Mouse (Mus musculus) midbrain, embryonic 15.5 days (tissue): ENCODE measurements around the gene Gm266. TPM values are rescaled to one million over a fixed set of nuclear protein-coding genes. Genes with fewer than 3 reads are reported as not detected.

Source experiments
- ATAC-seq: fragments of 200-750 bp; cut with Nextera tagmentation; replicated peaks from 2 replicates; pipeline ENCODE4 v1.8.0; 2017; ENCODE audit warnings: moderate TSS enrichment
- H3K27ac ChIP-seq: fragments of 300-500 bp; sonication (generic); 2 replicates; pipeline ENCODE4 v1.5.1; 2015; ENCODE audit warnings: mild to moderate bottlenecking, inconsistent platforms
- H3K27me3 ChIP-seq: fragments of 300-500 bp; sonication (generic); replicated peaks from 2 replicates; pipeline ENCODE4 v1.6.1; 2015; ENCODE audit warnings: inconsistent platforms
- H3K36me3 ChIP-seq: fragments of 300-500 bp; sonication (generic); replicated peaks from 2 replicates; pipeline ENCODE4 v1.6.1; 2015; ENCODE audit warnings: inconsistent platforms
- H3K4me1 ChIP-seq: fragments of 300-500 bp; sonication (generic); 2 replicates; pipeline ENCODE4 v1.6.1; 2015; ENCODE audit warnings: inconsistent platforms
- H3K4me2 ChIP-seq: fragments of 300-500 bp; sonication (generic); 2 replicates; pipeline ENCODE4 v1.6.1; 2015; ENCODE audit warnings: inconsistent platforms, mild to moderate bottlenecking, moderate library complexity
- H3K4me3 ChIP-seq: fragments of 300-500 bp; sonication (generic); 2 replicates; pipeline ENCODE4 v1.5.1; 2015; ENCODE audit warnings: mild to moderate bottlenecking, inconsistent platforms
- H3K9ac ChIP-seq: fragments of 300-500 bp; sonication (generic); 2 replicates; pipeline ENCODE4 v1.6.1; 2015; ENCODE audit warnings: mild to moderate bottlenecking, inconsistent platforms
- H3K9me3 ChIP-seq: fragments of 300-500 bp; sonication (generic); 2 replicates; pipeline ENCODE4 v1.6.1; 2016; ENCODE audit warnings: inconsistent platforms
- WGBS: fragments of 180-500 bp; shearing (Covaris S2); methylation state at CpG from one replicate; pipeline ENCODE4 v1.1.7; 2015; ENCODE audit warnings: mixed read lengths; 5-methylcytosine and 5-hydroxymethylcytosine counted together
- polyA plus RNA-seq: library from polyadenylated mRNA; unstranded; fragments of >200 nt; fragmentation: Nextera tagmentation; extraction: Ambion mirVana; gene quantifications from 2 replicates; pipeline ENCODE4 v1.2.1, GENCODE M21; 2015

The Gm266 gene
- polyA plus RNA-seq, 1 experiment from 2014 or later, result 1.6 TPM

GRCm38 (mm10) chr12:111471119-111471518, 14.5 kb downstream of the Gm266 start:
- ATAC-seq, result no peak
- Histone ChIP-seq H3K4me1 (no peaks in the 10 kb centered on the region), H3K9ac (no peak overlapping the region), H3K4me3 (no peak overlapping the region), H3K9me3 (no peaks in the 10 kb centered on the region), H3K27ac (no peak overlapping the region), H3K36me3 (no peaks in the 10 kb centered on the region), H3K4me2 (no peak overlapping the region), H3K27me3 (no peaks in the 10 kb centered on the region)
- WGBS, result 58% methylated on average over 1 of the region's 1 CpGs

GRCm38 (mm10) chr12:111469507-111469906, 16.1 kb downstream of the Gm266 start:
- Histone ChIP-seq H3K9me3 (no peaks in the 10 kb centered on the region), H3K27me3 (no peaks in the 10 kb centered on the region), H3K4me2 (no peak overlapping the region), H3K4me1 (no peaks in the 10 kb centered on the region), H3K27ac (no peak overlapping the region), H3K9ac (no peak overlapping the region), H3K36me3 (no peaks in the 10 kb centered on the region), H3K4me3 (no peak overlapping the region)
- ATAC-seq, result no peak
- 7% methylated on average over 8 of the region's 8 CpGs for WGBS

- no peak for ATAC-seq
- Histone ChIP-seq H3K4me3 (no peak overlapping the region), H3K36me3 (no peaks in the 10 kb centered on the region), H3K9me3 (no peaks in the 10 kb centered on the region), H3K9ac (no peak overlapping the region), H3K27ac (no peak overlapping the region), H3K27me3 (no peaks in the 10 kb centered on the region), H3K4me1 (no peaks in the 10 kb centered on the region), H3K4me2 (no peak overlapping the region)
- 55% methylated on average over 7 of the region's 7 CpGs for WGBS
These were observed 17.4 kb downstream of the Gm266 start for GRCm38 (mm10) chr12:111468206-111468605.

- Histone ChIP-seq H3K36me3 (no peaks in the 10 kb centered on the region), H3K4me1 (no peaks in the 10 kb centered on the region), H3K9me3 (no peaks in the 10 kb centered on the region), H3K4me2 (no peak overlapping the region), H3K27me3 (no peaks in the 10 kb centered on the region), H3K27ac (no peak overlapping the region), H3K9ac (no peak overlapping the region), H3K4me3 (no peak overlapping the region)
- WGBS, result 97% methylated on average over 3 of the region's 3 CpGs
- ATAC-seq, result no peak
These were observed 19.3 kb downstream of the Gm266 start for GRCm38 (mm10) chr12:111466369-111466768.

GRCm38 (mm10) chr12:111463570-111463969, 22.1 kb downstream of the Gm266 start:
- Histone ChIP-seq H3K9ac (no peak overlapping the region), H3K27ac (no peak overlapping the region), H3K9me3 (no peaks in the 10 kb centered on the region), H3K4me2 (no peak overlapping the region), H3K4me3 (no peak overlapping the region), H3K36me3 (no peaks in the 10 kb centered on the region), H3K4me1 (no peaks in the 10 kb centered on the region), H3K27me3 (no peaks in the 10 kb centered on the region)
- WGBS, result 80% methylated on average over 7 of the region's 7 CpGs
- no peak for ATAC-seq

- no peak for ATAC-seq
- Histone ChIP-seq H3K36me3 (no peaks in the 10 kb centered on the region), H3K9me3 (no peaks in the 10 kb centered on the region), H3K27ac (no peak overlapping the region), H3K27me3 (no peaks in the 10 kb centered on the region), H3K4me2 (no peak overlapping the region), H3K4me3 (no peak overlapping the region), H3K4me1 (no peaks in the 10 kb centered on the region), H3K9ac (no peak overlapping the region)
- WGBS, result 81% methylated on average over 1 of the region's 1 CpGs
These were observed 27.9 kb downstream of the Gm266 start for GRCm38 (mm10) chr12:111457742-111458141.

GRCm38 (mm10) chr12:111455860-111456259, 29.8 kb downstream of the Gm266 start:
- H3K27me3 ChIP-seq, result peaks cover 12% of the 10 kb centered on the region; the same call in 1 of the 2 replicates
- no peaks in the 10 kb centered on the region for H3K9me3 ChIP-seq
- H3K4me2 ChIP-seq, result no peak overlapping the region
- H3K4me3 ChIP-seq, result no peak overlapping the region
- 54% methylated on average over 8 of the region's 8 CpGs for WGBS
- H3K4me1 ChIP-seq, result no peaks in the 10 kb centered on the region
- ATAC-seq, result no peak
- H3K9ac ChIP-seq, result no peak overlapping the region
- H3K36me3 ChIP-seq, result no peaks in the 10 kb centered on the region
- H3K27ac ChIP-seq, result no peak overlapping the region

GRCm38 (mm10) chr12:111455311-111455846, 30.2 kb downstream of the Gm266 start:
- Histone ChIP-seq H3K4me1 (no peaks in the 10 kb centered on the region), H3K36me3 (no peaks in the 10 kb centered on the region), H3K27me3 (peaks cover 16% of the 10 kb centered on the region; the same call in 1 of the 2 replicates), H3K9ac (no peak overlapping the region), H3K4me3 (no peak overlapping the region), H3K9me3 (no peaks in the 10 kb centered on the region), H3K27ac (no peak overlapping the region), H3K4me2 (no peak overlapping the region)
- no peak for ATAC-seq
- 70% methylated on average over 12 of the region's 12 CpGs for WGBS

- Histone ChIP-seq H3K4me3 (no peak overlapping the region), H3K4me2 (no peak overlapping the region), H3K27me3 (peaks cover 22% of the 10 kb centered on the region), H3K36me3 (no peaks in the 10 kb centered on the region), H3K9me3 (no peaks in the 10 kb centered on the region), H3K4me1 (no peaks in the 10 kb centered on the region), H3K9ac (no peak overlapping the region), H3K27ac (no peak overlapping the region)
- WGBS, result 61% methylated on average over 10 of the region's 10 CpGs
- ATAC-seq, result no peak
These were observed 30.9 kb downstream of the Gm266 start for GRCm38 (mm10) chr12:111454543-111455280.

- no peaks in the 10 kb centered on the region for H3K36me3 ChIP-seq
- 37% methylated on average over 4 of the region's 4 CpGs for WGBS
- H3K4me3 ChIP-seq, result no peak overlapping the region
- peaks cover 28% of the 10 kb centered on the region for H3K27me3 ChIP-seq
- H3K9me3 ChIP-seq, result no peaks in the 10 kb centered on the region
- H3K4me1 ChIP-seq, result no peaks in the 10 kb centered on the region
- H3K4me2 ChIP-seq, result no peak overlapping the region
- H3K9ac ChIP-seq, result no peak overlapping the region
- no peak for ATAC-seq
- no peak overlapping the region for H3K27ac ChIP-seq
These were observed 31.6 kb downstream of the Gm266 start for GRCm38 (mm10) chr12:111454021-111454420.

- no peak overlapping the region for H3K27ac ChIP-seq
- no peak overlapping the region for H3K4me2 ChIP-seq
- H3K9ac ChIP-seq, result no peak overlapping the region
- no peaks in the 10 kb centered on the region for H3K4me1 ChIP-seq
- no peaks in the 10 kb centered on the region for H3K9me3 ChIP-seq
- WGBS, result 81% methylated on average over 7 of the region's 7 CpGs
- ATAC-seq, result no peak
- H3K36me3 ChIP-seq, result no peaks in the 10 kb centered on the region
- H3K4me3 ChIP-seq, result no peak overlapping the region
- peaks cover 52% of the 10 kb centered on the region for H3K27me3 ChIP-seq
These were observed 34.1 kb downstream of the Gm266 start for GRCm38 (mm10) chr12:111451561-111451960.

- no peak for ATAC-seq
- Histone ChIP-seq H3K36me3 (no peaks in the 10 kb centered on the region), H3K4me2 (no peak overlapping the region), H3K9me3 (no peaks in the 10 kb centered on the region), H3K4me3 (no peak overlapping the region), H3K27ac (no peak overlapping the region), H3K4me1 (peaks cover 7% of the 10 kb centered on the region), H3K27me3 (peaks cover 64% of the 10 kb centered on the region), H3K9ac (no peak overlapping the region)
- 51% methylated on average over 6 of the region's 6 CpGs for WGBS
These were observed 35.3 kb downstream of the Gm266 start for GRCm38 (mm10) chr12:111450359-111450758.
